Mouse (Mus musculus): ENCODE data around the gene Fto. TPM values are rescaled to one million over a fixed set of nuclear protein-coding genes. Genes with fewer than 3 reads are reported as not detected.

Gene Fto
- 10 to 100 TPM; 71.1 to 83.2 (median 80.8) TPM for total RNA-seq (2022)

DNA sequence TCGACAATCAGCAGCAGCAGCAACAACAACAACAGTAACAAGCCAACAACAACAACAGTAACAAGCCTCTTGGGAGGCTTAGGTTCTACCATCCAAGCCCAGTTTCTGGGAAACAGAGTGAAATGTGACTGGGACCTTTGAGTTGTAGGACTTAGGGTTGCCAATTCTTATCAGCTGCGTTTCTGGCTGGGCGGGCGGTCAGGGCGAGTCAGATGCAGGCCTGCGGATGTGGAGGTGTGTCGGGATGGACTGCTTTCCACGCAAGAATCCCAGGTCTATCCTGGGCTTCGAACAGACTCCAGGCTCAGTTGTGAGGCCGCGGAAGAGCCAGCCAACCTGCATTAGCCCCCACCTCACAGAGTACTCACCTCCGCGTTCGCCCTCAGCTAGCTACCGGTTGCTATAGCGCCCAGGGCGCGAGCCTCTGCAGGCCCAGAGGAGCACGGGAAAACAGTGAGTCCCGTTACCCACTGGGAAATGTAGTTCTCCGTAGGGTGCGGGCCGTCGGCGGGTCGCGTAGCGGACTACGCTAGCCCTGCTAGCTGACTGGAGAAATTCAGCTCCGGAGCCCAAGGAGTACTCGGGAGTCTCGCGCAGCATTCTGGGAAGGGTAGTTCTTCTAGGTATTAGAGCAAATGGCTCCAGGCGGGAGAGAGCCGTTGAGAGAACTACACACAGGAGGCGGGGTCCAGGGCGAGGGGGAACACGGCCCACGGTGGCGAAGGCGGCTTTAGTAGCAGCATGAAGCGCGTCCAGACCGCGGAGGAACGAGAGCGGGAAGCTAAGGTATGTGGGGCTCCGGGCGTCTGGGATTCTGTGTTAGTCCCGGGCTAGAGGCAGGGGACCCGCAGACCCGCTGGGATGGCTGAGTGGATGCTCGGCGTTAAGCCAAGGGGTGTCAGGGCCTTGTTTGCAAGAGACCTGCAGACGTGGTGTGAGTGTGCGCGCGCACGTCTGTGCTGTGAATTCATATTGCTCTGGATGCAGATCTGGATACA lies at the start of gene Fto, which contains the start of gene Rpgrip1l:
Gene Fto, plus strand, starts transcription at position 691 of the 998 bp plus-strand sequence.
Gene Rpgrip1l, minus strand, starts transcription at position 428 of the 998 bp plus-strand sequence.
- DNase-seq (ENCODE audit: low spot score in 2 of 2): peak; percentile 93 to 95

DNA sequence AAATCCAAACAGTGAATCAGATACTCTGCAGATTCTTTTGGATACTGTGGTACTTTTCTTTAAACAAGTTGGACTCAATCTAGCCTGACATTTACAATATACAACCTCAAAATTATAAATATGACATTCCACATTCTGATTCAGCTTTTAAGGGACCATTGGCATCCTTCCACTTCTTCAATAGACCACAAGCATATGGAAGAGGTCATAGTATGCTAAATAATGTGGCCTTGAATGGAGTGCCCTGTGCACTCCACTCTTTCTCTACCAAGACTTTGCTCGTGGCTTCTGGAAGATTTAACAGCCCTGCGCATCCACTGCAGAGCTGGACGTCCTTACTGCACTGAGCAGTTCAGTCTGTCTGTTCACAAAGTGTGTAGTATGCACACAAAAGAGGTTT lies 49.4 kb upstream of the Fto start:
- no peak for DNase-seq (ENCODE audit: low spot score in 2 of 2)

DNA sequence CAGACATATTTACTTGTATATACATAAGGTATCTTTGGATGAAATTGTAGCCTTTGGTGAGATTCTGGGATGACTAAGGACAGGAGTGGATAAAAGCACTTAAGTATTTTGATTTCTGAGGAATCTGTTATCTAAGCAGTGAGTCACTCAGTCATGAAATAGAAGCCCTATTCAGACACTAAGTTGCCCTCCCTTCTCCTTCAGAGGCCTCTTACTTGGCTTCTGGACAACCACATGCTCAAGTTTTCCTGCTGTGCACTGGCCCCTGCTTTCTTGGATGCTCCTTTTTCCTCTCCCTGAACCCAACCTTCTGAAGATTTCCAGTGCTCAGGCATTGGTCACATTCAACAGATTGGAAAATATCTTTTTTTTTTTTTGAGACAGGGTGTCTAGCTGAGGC lies 48.8 kb upstream of the Fto start:
- DNase-seq (ENCODE audit: low spot score in 2 of 2): no peak

- no peak for DNase-seq (ENCODE audit: low spot score in 2 of 2)
Measured at GRCm38 (mm10) chr8:91269374-91269958, 43.9 kb upstream of the Fto start.

DNA sequence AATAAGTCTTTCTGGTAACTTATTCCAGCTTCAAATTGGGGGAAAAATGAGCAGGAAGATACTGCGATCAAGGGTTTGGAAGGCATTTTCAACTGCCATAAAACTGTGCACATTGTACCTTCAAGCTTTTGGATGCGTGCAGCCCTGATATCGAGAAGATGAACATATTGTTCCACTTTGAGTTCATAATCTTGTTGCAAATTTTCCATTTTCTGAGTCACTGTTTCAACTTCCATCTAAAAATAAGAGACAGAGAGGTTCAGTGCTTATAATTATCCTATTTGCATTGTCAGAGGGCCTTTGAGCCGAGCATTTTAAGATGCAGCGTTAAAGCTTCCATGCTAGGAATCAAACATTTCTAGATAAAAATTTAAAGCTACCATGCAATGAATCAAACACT lies 39.8 kb upstream of the Fto start:
- no peak for DNase-seq (ENCODE audit: low spot score in 2 of 2)

DNA sequence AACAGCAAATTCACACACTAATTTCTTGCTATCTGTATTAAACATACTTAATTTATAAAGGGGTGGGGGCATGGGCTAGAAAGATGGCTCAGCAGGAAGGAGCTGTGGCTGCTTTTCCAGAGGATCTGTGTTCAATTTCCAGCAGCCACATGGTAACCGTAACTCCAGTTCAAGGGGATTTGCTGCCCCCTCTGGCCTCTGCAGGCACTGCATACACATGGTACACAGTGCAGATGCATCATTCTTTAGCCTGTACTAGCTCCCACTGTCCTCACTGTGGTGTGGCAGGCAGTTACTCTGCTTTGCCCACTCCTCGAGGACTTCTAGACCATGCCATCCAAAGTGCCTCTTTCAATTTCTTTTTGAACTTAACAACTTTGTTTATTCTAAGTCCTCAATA lies 37.0 kb upstream of the Fto start:
- no peak for DNase-seq (ENCODE audit: low spot score in 2 of 2)

GRCm38 (mm10) chr8:91278060-91278459 lies 35.3 kb upstream of the Fto start:
- no peak for DNase-seq (ENCODE audit: low spot score in 2 of 2)

GRCm38 (mm10) chr8:91280467-91281212 lies 32.7 kb upstream of the Fto start:
- DNase-seq (ENCODE audit: low spot score in 2 of 2): peak; percentile 20 to 36

GRCm38 (mm10) chr8:91281545-91281944 lies 31.8 kb upstream of the Fto start:
- no peak for DNase-seq (ENCODE audit: low spot score in 2 of 2)

DNA sequence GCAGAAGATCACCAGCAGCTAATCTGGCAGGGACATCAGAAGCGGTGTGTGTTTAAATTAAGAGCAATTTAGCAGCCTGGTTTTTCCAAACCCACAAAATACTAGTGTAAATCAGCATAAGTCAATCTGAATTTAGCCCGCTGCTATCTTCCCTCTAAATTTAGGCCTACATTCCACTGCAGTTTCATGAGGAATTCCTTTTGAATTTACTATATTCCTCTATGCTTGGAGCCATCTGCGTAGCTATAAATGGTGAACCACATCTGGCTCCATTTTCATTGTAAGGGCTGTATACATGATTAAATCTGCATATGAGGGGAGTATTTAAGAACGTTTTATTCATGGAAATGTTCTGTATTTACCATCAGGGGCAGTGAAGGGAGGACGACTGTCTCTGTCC lies 30.7 kb upstream of the Fto start:
- DNase-seq (ENCODE audit: low spot score in 2 of 2): no peak

- DNase-seq (ENCODE audit: low spot score in 2 of 2): no peak
Measured at GRCm38 (mm10) chr8:91283815-91284214, 29.5 kb upstream of the Fto start.

DNA sequence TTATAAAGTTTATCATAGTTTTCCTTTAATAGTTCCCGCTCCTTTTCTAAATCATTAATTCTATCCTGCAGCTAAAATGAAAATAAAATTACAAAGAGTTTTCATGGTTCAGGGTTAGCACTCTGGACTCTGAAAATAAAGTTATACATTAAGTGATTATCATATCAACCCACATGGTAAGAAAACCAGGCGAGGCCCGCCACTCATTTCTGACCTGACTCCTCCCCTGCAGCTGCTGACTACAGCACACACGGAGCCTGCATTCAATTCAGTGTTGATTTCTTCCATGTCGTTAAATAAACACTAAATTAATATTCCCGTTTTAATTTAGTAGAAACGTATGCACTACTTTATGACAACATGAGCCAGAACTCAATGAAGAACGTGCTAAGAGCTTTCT lies 27.1 kb upstream of the Fto start:
- DNase-seq (ENCODE audit: low spot score in 2 of 2): no peak

- DNase-seq (ENCODE audit: low spot score in 2 of 2): no peak
Measured at GRCm38 (mm10) chr8:91290576-91290975, 22.7 kb upstream of the Fto start.

DNA sequence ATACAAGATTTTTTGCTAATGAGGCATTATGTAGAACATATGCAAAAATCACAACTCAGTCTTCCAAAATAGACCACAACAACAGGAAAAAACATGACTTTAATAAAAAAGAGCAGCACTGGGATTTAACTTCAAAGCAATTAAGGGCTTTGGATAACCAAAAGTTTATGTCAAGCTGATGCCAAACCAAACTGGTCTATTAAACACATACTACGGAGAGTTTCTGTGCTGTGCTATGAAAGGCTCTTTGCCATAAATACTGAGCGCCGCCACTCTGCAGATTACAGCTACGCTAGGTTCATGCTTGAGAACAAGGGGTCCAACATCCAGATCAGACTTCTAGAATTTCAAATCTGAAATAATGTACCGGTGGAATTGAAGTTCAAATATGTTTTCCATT lies 17.5 kb upstream of the Fto start:
- DNase-seq (ENCODE audit: low spot score in 2 of 2): no peak

DNA sequence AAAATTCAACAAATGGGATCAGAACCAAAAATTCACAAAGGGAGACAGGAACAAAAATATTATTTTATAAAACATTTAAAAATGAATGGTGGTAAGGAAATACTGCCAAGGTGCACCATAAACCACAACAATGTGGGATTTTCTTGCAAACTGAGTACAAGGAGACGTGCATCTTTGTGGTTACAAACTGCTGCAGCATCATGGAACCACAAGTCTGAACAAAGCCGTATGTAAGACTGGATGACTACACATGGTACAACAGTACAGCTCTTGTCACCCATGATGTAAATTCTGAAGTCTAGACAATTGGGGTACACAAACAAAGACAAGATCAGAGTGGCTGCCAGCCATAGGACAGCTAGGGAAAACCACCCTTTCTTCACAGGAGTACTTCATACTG lies 14.7 kb upstream of the Fto start:
- no peak for DNase-seq (ENCODE audit: low spot score in 2 of 2)

GRCm38 (mm10) chr8:91304481-91305386 lies 8.6 kb upstream of the Fto start:
- DNase-seq (ENCODE audit: low spot score in 2 of 2): no peak

GRCm38 (mm10) chr8:91312342-91312741 lies 983 bp upstream of the Fto start:
- DNase-seq (ENCODE audit: low spot score in 2 of 2): no peak

DNA sequence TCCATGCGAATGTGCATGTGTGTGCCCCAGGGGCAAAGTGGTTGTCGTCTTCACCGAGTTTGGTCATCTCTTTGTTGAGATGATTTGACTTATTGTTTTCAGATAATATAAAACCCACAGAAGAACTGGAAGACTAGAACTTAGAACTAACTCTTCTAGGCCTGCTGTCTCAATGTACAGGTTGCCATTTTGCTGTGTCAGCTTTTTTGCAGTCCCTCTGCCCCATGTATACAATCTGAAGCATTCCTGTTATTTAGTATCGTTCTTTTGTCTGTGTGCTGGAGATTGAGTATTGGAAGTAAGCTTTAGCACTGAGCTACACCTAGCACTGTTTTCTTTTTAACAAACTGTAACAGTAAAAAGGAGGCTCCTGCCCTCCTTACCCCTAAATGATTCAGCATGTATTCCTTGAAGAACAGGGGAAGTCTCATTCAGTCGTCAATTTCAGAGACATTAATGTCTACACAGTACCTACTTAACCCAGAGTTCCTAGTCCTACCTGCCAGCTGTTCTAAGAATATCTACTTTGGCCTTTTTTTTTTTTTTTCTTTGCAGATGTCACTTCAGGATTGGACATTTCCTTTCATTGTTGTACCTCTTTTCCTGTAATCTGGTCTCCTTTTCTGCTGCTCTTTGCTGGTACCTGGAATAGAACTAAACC lies 4.4 kb downstream of the Fto start:
- DNase-seq (ENCODE audit: low spot score in 2 of 2): no peak

DNA sequence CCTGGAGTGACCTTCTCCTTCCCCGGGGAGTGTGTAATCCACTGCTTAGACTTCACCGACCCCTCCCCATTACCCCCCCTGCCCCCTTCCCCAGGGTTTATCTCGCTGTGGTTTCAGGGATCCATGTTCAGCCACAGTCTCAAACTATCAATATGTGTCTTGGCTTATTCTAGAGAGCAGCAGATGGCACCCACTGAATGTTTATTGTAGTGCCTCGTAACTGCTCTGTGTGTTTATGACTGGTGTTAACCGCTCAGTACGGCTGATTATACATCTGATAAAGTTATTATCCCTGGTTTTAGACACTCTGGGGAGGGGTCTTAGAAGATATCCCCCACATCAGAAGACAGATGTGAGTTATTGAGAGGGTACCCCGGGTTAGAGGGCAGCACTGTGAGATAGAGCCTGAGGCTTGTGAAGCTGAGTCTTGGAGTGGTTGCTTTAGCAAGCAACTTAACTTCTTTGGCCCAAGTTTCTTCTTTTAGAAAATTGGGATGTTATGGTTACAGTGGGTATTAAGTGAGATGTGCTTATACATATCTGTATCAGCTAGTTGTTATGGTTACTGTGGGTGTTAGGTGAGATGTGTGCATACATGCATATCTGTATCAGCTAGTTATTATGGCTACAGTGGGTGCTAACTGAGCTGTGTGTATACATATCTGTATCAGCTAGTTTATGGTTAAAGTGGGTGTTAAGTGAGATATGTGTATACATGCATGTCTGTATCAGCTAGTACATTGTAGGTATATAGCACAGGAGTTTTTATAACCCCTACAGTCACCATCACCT lies 5.8 kb downstream of the Fto start:
- DNase-seq (ENCODE audit: low spot score in 2 of 2): no peak

- no peak for DNase-seq (ENCODE audit: low spot score in 2 of 2)
Measured at GRCm38 (mm10) chr8:91323511-91323910, 10.2 kb downstream of the Fto start.

Data from gastrocnemius, adult 8-10 months (tissue).